Mouse (Mus musculus) limb, embryonic 15.5 days (tissue): ENCODE data around the gene Rdh16. TPM values are rescaled to one million over a fixed set of nuclear protein-coding genes. Genes with fewer than 3 reads are reported as not detected.
"Not testable (repeated sequence)": the region's sequence is repeated elsewhere in the genome, so short reads cannot be mapped to it uniquely, and the experiment has no call there.

Source experiments
- ATAC-seq: fragments of 200-750 bp; cut with Nextera tagmentation; 2 replicates; pipeline ENCODE4 v1.8.0; 2017; ENCODE audit warnings: low read depth, moderate TSS enrichment; ENCODE audit not compliant: insufficient number of reproducible peaks, low FRiP score, low TSS enrichment
- H3K27ac ChIP-seq: fragments of 300-500 bp; sonication (generic); 2 replicates; pipeline ENCODE4 v1.5.1; 2015; ENCODE audit warnings: moderate library complexity, mild to moderate bottlenecking, inconsistent platforms
- H3K27me3 ChIP-seq: fragments of 300-500 bp; sonication (generic); 2 replicates; pipeline ENCODE4 v1.6.1; 2015; ENCODE audit warnings: inconsistent platforms
- H3K36me3 ChIP-seq: fragments of 300-500 bp; sonication (generic); 2 replicates; pipeline ENCODE4 v1.6.1; 2015; ENCODE audit warnings: inconsistent platforms
- H3K4me1 ChIP-seq: fragments of 300-500 bp; sonication (generic); 2 replicates; pipeline ENCODE4 v1.6.1; 2015; ENCODE audit warnings: inconsistent platforms
- H3K4me2 ChIP-seq: fragments of 300-500 bp; sonication (generic); 2 replicates; pipeline ENCODE4 v1.6.1; 2015; ENCODE audit warnings: mild to moderate bottlenecking, inconsistent platforms
- H3K4me3 ChIP-seq: fragments of 300-500 bp; sonication (generic); 2 replicates; pipeline ENCODE4 v1.5.1; 2015; ENCODE audit warnings: mild to moderate bottlenecking, inconsistent platforms
- H3K9ac ChIP-seq: fragments of 300-500 bp; sonication (generic); 2 replicates; pipeline ENCODE4 v1.6.1; 2015; ENCODE audit warnings: inconsistent platforms
- H3K9me3 ChIP-seq: fragments of 300-500 bp; sonication (generic); 2 replicates; pipeline ENCODE4 v1.6.1; 2016; ENCODE audit warnings: inconsistent platforms
- WGBS: fragments of 180-500 bp; shearing (Covaris S2); methylation state at CpG from one replicate; pipeline ENCODE4 v1.1.7; 2015; 5-methylcytosine and 5-hydroxymethylcytosine counted together
- polyA plus RNA-seq: library from polyadenylated mRNA; unstranded; fragments of >200 nt; fragmentation: Nextera tagmentation; extraction: Ambion mirVana; gene quantifications from 2 replicates; pipeline ENCODE4 v1.2.1, GENCODE M21; 2015

Gene Rdh16
- polyA plus RNA-seq, 1 experiment from 2014 or later: 0.04 TPM

- Histone ChIP-seq H3K9ac (no peak overlapping the region), H3K4me3 (no peak overlapping the region), H3K27me3 (no peaks in the 10 kb centered on the region), H3K27ac (no peak overlapping the region), H3K9me3 (no peaks in the 10 kb centered on the region), H3K36me3 (no peaks in the 10 kb centered on the region), H3K4me1 (no peaks in the 10 kb centered on the region), H3K4me2 (no peak overlapping the region)
- ATAC-seq: no peak
- WGBS: 78% methylated on average over 4 of the region's 4 CpGs
These were observed 80.1 kb downstream of the Rdh16 start for GRCm38 (mm10) chr10:127881041-127881440.

- H3K4me2 ChIP-seq: no peak overlapping the region
- no peak overlapping the region for H3K4me3 ChIP-seq
- no peaks in the 10 kb centered on the region for H3K36me3 ChIP-seq
- H3K4me1 ChIP-seq: no peaks in the 10 kb centered on the region
- no peak for ATAC-seq
- H3K27ac ChIP-seq: no peak overlapping the region
- no peaks in the 10 kb centered on the region for H3K9me3 ChIP-seq
- WGBS: 52% methylated on average over 1 of the region's 1 CpGs
- no peak overlapping the region for H3K9ac ChIP-seq
- no peaks in the 10 kb centered on the region for H3K27me3 ChIP-seq
These were observed 85.6 kb downstream of the Rdh16 start for GRCm38 (mm10) chr10:127886551-127886950.

- Histone ChIP-seq H3K4me1 (no peaks in the 10 kb centered on the region), H3K27ac (no peak overlapping the region), H3K4me2 (no peak overlapping the region), H3K9me3 (no peaks in the 10 kb centered on the region), H3K27me3 (no peaks in the 10 kb centered on the region), H3K9ac (no peak overlapping the region), H3K4me3 (no peak overlapping the region), H3K36me3 (no peaks in the 10 kb centered on the region)
- ATAC-seq: no peak
- 65% methylated on average over 4 of the region's 4 CpGs for WGBS
These were observed 86.0 kb downstream of the Rdh16 start for GRCm38 (mm10) chr10:127886971-127887370.

GRCm38 (mm10) chr10:127888605-127889004, 87.7 kb downstream of the Rdh16 start, which contains the start of gene Rdh7:
Gene Rdh7 (minus strand): TSS chr10:127888817.
- H3K4me2 ChIP-seq: no peak within 1 kb of the TSS
- H3K36me3 ChIP-seq: no peaks in the 10 kb centered on the region
- no peak within 1 kb of the TSS for H3K4me3 ChIP-seq
- ATAC-seq: no peak
- no peaks in the 10 kb centered on the region for H3K4me1 ChIP-seq
- no peaks in the 10 kb centered on the region for H3K9me3 ChIP-seq
- H3K27ac ChIP-seq: no peak within 1 kb of the TSS
- H3K9ac ChIP-seq: no peak within 1 kb of the TSS
- no peaks in the 10 kb centered on the region for H3K27me3 ChIP-seq

GRCm38 (mm10) chr10:127891481-127891880, 90.5 kb downstream of the Rdh16 start:
- WGBS: 76% methylated on average over 1 of the region's 1 CpGs
- Histone ChIP-seq H3K9me3 (no peaks in the 10 kb centered on the region), H3K36me3 (no peaks in the 10 kb centered on the region), H3K4me2 (no peak overlapping the region), H3K4me3 (no peak overlapping the region), H3K9ac (no peak overlapping the region), H3K27me3 (no peaks in the 10 kb centered on the region), H3K4me1 (no peaks in the 10 kb centered on the region), H3K27ac (no peak overlapping the region)
- ATAC-seq: no peak

- not testable (repeated sequence) for H3K4me1 ChIP-seq, H3K27me3 ChIP-seq, ATAC-seq, H3K27ac ChIP-seq, H3K4me2 ChIP-seq, H3K4me3 ChIP-seq, H3K36me3 ChIP-seq, H3K9me3 ChIP-seq, H3K9ac ChIP-seq
- 65% methylated on average over 5 of the region's 5 CpGs for WGBS
These were observed 92.4 kb downstream of the Rdh16 start for GRCm38 (mm10) chr10:127893163-127894022.

Other genes with a start within 250 kb of the Rdh16 start
- 146 and 148 TPM in 2 replicates for gene Lrp1, start 180.0 kb upstream of the Rdh16 start, polyA plus RNA-seq
- gene Stat6, start 158.2 kb upstream of the Rdh16 start, polyA plus RNA-seq: 36.7 and 38.9 TPM in 2 replicates
- 8.3 and 8.5 TPM in 2 replicates for gene Nemp1, start 134.3 kb upstream of the Rdh16 start, polyA plus RNA-seq
- 23.7 and 24.4 TPM in 2 replicates for gene Nab2, start 132.6 kb upstream of the Rdh16 start, polyA plus RNA-seq
- 0.24 and 0.37 TPM in 2 replicates for gene Myo1a, start 96.0 kb upstream of the Rdh16 start, polyA plus RNA-seq
- 0.31 and 0.53 TPM in 2 replicates for gene Tac2, start 76.7 kb upstream of the Rdh16 start, polyA plus RNA-seq
- 2.4 and 2.8 TPM in 2 replicates for gene Zbtb39, start 61.6 kb upstream of the Rdh16 start, polyA plus RNA-seq
- gene Gpr182, start 49.4 kb upstream of the Rdh16 start, polyA plus RNA-seq: 1.4 and 1.6 TPM in 2 replicates
- 0.64 and 0.71 TPM in 2 replicates for gene Rdh1, start 41.4 kb upstream of the Rdh16 start, polyA plus RNA-seq
- gene Rdh16f1, start 41.4 kb upstream of the Rdh16 start, polyA plus RNA-seq: 2.6 and 3.8 TPM in 2 replicates
- gene Rdh9, start 24.8 kb upstream of the Rdh16 start, polyA plus RNA-seq: not detected in 2 replicates
- not detected in 2 replicates for gene Rdh19, start 48.8 kb downstream of the Rdh16 start, polyA plus RNA-seq
- not detected in 2 replicates for gene Rdh16f2, start 65.3 kb downstream of the Rdh16 start, polyA plus RNA-seq
- gene Rdh7, start 87.7 kb downstream of the Rdh16 start, polyA plus RNA-seq: not detected in 2 replicates
- 16.4 and 16.8 TPM in 2 replicates for gene Sdr9c7, start 97.4 kb downstream of the Rdh16 start, polyA plus RNA-seq
- gene Hsd17b6, start 206.5 kb downstream of the Rdh16 start, polyA plus RNA-seq: not detected in 2 replicates
- 63.7 and 71.9 TPM in 2 replicates for gene Prim1, start 214.0 kb downstream of the Rdh16 start, polyA plus RNA-seq
- gene Naca, start 234.4 kb downstream of the Rdh16 start, polyA plus RNA-seq: 697 and 704 TPM in 2 replicates